Mouse (Mus musculus) bone marrow, adult 2 months (tissue): Measurements from ENCODE around the gene Epb41l1.
"Not testable (repeated sequence)": the region's sequence is repeated elsewhere in the genome, so short reads cannot be mapped to it uniquely, and the experiment has no call there.

ENCODE experiments used
- CTCF ChIP-seq: fragments of 200-500 bp; IDR thresholded peaks from 2 replicates; pipeline ENCODE4 v1.5.1; 2011; ENCODE audit warnings: low read length, control low read depth; ENCODE audit not compliant: control insufficient read depth, insufficient read depth
- POLR2A ChIP-seq: fragments of 200-500 bp; IDR thresholded peaks from 2 replicates; pipeline ENCODE4 v1.6.1; 2011; ENCODE audit warnings: low read depth, mild to moderate bottlenecking, control low read depth, low read length, borderline replicate concordance; ENCODE audit not compliant: control insufficient read depth

- TF ChIP-seq CTCF, result not testable (repeated sequence)
- TF ChIP-seq POLR2A, result peak; percentile 37; the same call in 1 of the 2 replicates
Measured at GRCm38 (mm10) chr2:156392461-156393154, 28.1 kb upstream of the Epb41l1 start.
